Mouse (Mus musculus): ENCODE measurements around the gene Slc45a3.

The Slc45a3 gene

GRCm38 (mm10) chr1:132026925-132027646 is 64.3 kb downstream of the Slc45a3 start:
- DNase-seq (ENCODE audit: low spot score), result no peak

GRCm38 (mm10) chr1:132027978-132028377 is 65.2 kb downstream of the Slc45a3 start:
- no peak for DNase-seq (ENCODE audit: low spot score)

GRCm38 (mm10) chr1:132028413-132028812 is 65.6 kb downstream of the Slc45a3 start:
- DNase-seq (ENCODE audit: low spot score), result no peak

GRCm38 (mm10) chr1:132030574-132030973 is 67.8 kb downstream of the Slc45a3 start:
- DNase-seq (ENCODE audit: low spot score), result no peak

- peak; percentile 26 for DNase-seq (ENCODE audit: low spot score)
Observed at GRCm38 (mm10) chr1:132032172-132032571, 69.4 kb downstream of the Slc45a3 start.
